Mouse (Mus musculus) frontal cortex, postnatal 14 days (tissue): ENCODE data around the gene Vmn1r189.
A peak's percentile ranks its signal among the peaks of the same experiment; 100 is the strongest.
"Not testable (repeated sequence)": the region's sequence is repeated elsewhere in the genome, so short reads cannot be mapped to it uniquely, and the experiment has no call there.

Experiments used
- DNase-seq, 2 experiments: peaks; one replicate each; pipeline ENCODE4 v3.0.0; 2022; ENCODE audit warnings: low spot score in 2 of 2

The Vmn1r189 gene

GRCm38 (mm10) chr13:22105724-22106123 is at the start of gene Vmn1r189:
Gene Vmn1r189, minus strand, starts transcription at chr13:22105824.
- not testable (repeated sequence) for DNase-seq

DNA sequence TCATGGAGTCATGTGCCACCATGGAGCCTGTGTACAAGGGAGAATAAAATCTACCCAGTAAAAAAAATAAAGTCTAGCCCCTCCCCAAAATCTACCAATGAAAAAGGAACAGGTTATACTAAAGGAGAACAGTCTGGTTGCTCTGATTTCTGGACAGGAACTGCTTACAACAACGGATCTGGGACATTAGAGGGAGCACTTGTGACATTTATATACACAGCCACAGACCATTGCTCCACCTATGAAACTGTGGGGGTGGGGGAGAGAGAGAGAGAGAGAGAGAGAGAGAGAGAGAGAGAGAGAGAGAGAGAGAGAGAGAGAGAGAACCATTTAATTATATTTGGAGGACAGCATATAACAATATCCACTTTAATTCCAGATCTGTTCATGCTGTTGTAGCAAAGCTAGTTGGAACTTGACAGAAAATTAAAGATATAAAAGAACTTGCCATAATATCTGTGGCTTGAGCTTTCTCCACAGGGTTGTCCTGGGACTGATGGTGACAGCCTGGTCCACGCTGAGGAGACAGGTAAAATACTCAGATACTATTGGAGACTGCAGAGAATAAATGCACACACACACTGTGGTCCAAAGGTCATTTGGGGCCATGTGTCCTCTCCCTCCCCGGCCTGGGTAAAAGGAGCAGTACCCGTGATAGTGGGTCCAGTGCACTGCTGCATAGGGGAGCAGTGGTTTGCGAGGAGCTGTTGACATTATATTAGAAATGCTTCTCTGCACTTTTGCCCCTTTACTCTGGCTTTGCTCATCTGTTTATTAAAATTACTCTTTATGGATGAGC is 31.1 kb upstream of the Vmn1r189 start:
- DNase-seq = not testable (repeated sequence)

GRCm38 (mm10) chr13:22084140-22084539 is 21.5 kb downstream of the Vmn1r189 start, which contains the start of gene Vmn1r188:
Gene Vmn1r188, plus strand, starts transcription at chr13:22084440.
- DNase-seq = not testable (repeated sequence)

DNA sequence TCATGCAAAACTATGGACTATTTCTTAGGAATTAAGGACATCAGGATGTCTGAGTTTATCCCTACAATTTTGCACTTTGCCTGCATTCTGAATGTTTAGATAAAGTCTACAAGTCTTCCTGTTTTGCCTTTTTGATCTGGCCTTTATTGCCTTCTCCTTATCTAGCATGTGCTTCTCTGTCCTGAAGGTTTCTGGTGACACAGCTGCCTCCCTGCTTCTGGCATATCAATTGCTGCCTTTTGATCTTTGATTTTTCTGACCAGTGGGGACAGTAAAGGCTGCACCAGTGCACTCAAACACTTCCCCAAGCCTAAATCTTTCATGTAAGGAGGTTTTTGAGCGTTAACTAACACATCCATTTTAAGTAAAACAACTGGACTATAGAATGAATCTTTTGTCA is 42.2 kb downstream of the Vmn1r189 start:
- no peak for DNase-seq

DNA sequence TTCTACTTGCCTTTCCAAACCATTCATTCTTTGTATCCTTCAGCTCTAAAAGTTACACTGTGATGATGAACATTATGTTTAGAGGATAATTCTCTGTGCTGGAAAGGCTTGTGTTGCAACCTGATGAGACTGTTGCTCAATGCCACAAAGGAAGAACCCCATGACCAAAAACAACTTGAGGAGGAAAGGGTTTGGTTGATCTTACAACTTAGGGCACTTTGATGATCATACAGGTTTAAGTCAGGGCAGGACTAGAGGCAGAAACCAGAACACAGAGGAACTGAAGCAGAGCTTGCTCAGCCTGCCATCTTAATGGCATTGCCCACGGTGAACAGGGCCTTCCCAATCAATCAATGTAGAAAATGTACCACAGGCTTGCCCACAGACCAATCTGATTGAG is 44.2 kb downstream of the Vmn1r189 start:
- no peak for DNase-seq

GRCm38 (mm10) chr13:22053754-22054153 is 51.9 kb downstream of the Vmn1r189 start:
- no peak for DNase-seq

DNA sequence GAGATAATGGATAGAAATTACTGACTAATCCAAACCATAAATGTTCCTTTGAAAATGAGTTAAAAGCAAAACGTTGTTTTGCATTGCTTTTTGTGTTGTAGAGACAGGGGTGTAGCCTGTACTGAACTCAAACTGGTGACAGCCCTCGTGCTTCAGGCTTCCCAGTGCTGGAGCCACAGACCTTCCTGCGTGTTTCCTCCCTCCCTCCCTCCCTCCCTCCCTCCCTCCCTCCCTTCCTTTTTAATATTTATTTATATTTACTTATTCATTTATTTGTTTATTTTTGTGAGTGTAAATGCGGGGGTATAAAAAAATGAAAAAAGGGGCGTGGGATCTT is 54.1 kb downstream of the Vmn1r189 start:
- no peak for DNase-seq

DNA sequence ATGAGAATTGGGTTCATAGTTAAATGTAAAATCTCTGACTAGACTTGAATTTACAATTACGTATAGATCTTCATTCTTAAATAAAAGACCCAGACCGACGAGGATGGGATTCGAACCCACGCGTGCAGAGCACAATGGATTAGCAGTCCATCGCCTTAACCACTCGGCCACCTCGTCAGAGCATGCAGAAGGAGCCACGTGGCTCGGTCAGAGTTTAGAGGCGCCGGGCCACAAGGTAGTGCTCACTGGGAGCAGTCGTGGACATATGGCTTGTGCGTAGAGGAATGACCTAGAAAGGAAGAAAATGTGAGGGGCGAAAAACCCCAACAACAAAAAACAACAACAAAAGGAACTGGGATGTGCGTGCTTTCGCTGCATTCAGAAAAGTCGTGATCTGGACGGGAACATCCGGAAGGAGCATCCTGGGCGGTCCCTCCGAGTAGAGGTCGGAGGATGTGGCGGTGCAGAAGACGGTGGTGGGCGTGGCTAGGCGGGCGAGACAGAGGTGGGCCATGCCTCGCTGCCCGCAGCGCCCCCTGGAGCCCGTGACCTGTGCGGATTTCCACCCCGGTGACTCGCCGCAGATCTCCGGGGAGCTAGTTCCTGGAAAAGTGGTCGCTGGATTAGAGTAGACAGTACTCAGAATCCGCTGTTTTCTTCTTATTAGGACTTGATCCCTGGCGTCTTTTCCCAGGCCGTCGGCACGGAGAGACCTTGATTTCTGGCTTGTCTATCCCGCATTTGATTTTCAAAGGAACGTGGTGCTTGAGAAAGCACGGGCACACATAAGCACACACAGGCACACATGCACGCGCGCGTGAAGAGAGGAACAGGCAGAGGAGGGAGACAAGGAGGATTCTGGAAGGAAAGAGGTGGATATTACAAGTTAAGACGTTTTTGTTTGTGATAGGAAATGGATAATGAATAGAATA is 54.8 kb downstream of the Vmn1r189 start:
- DNase-seq = peak; percentile 81 to 93
